Mouse (Mus musculus) midbrain, postnatal 0 days (tissue): ENCODE results near the gene Cage1. TPM values are rescaled to one million over a fixed set of nuclear protein-coding genes. Genes with fewer than 3 reads are reported as not detected.
A peak's percentile ranks its signal among the peaks of the same experiment; 100 is the strongest.

ENCODE experiments used
- ATAC-seq: fragments of 200-750 bp; cut with Nextera tagmentation; 2 replicates; pipeline ENCODE4 v1.8.0; 2017; ENCODE audit warnings: moderate number of reproducible peaks, mild to moderate bottlenecking, moderate TSS enrichment, moderate library complexity; ENCODE audit not compliant: low FRiP score
- DNase-seq: peaks from one replicate; pipeline ENCODE4 v3.0.0-alpha.2; 2015; ENCODE audit warnings: low spot score
- H3K27ac ChIP-seq: fragments of 300-500 bp; sonication (generic); 2 replicates; pipeline ENCODE4 v1.5.1; 2014; ENCODE audit warnings: low read depth, mild to moderate bottlenecking, low read length, mixed read lengths
- H3K27me3 ChIP-seq: fragments of 300-500 bp; sonication (generic); 2 replicates; pipeline ENCODE4 v1.6.1; 2014; ENCODE audit warnings: low read length, control low read depth, mixed read lengths; ENCODE audit not compliant: insufficient read depth
- H3K36me3 ChIP-seq: fragments of 300-500 bp; sonication (generic); 2 replicates; pipeline ENCODE4 v1.6.1; 2014; ENCODE audit warnings: low read length, control low read depth, mixed read lengths; ENCODE audit not compliant: insufficient read depth
- H3K4me1 ChIP-seq: fragments of 300-500 bp; sonication (generic); 2 replicates; pipeline ENCODE4 v1.6.1; 2014; ENCODE audit warnings: mild to moderate bottlenecking, control low read depth, antibody characterized with exemption, low read length, mixed read lengths; ENCODE audit not compliant: insufficient read depth
- H3K4me2 ChIP-seq: fragments of 300-500 bp; sonication (generic); 2 replicates; pipeline ENCODE4 v1.6.1; 2014; ENCODE audit warnings: low read depth, mild to moderate bottlenecking, low read length, mixed read lengths; ENCODE audit not compliant: poor library complexity, severe bottlenecking
- H3K4me3 ChIP-seq: fragments of 300-500 bp; sonication (generic); 2 replicates; pipeline ENCODE4 v1.5.1; 2014; ENCODE audit warnings: low read depth, mild to moderate bottlenecking, low read length, moderate library complexity
- H3K9ac ChIP-seq: fragments of 300-500 bp; sonication (generic); replicated peaks from 2 replicates; pipeline ENCODE4 v1.6.1; 2014; ENCODE audit warnings: mild to moderate bottlenecking, low read length, moderate library complexity, mixed read lengths; ENCODE audit not compliant: poor library complexity, severe bottlenecking
- H3K9me3 ChIP-seq: fragments of 300-500 bp; sonication (generic); 2 replicates; pipeline ENCODE4 v1.6.1; 2016; ENCODE audit warnings: low read length, control low read depth
- CTCF ChIP-seq: IDR thresholded peaks from 2 replicates; pipeline ENCODE4 v1.5.1; 2016; ENCODE audit warnings: antibody characterized with exemption, mild to moderate bottlenecking
- WGBS: fragments of 180-500 bp; shearing (Covaris S2); extraction: QIAGEN DNeasy Blood & Tissue Kit; methylation state at CpG from one replicate; pipeline ENCODE4 v1.1.7; 2014; 5-methylcytosine and 5-hydroxymethylcytosine counted together
- polyA plus RNA-seq: library from polyadenylated mRNA; unstranded; fragments of >200 nt; fragmentation: Nextera tagmentation; extraction: Ambion mirVana; gene quantifications from 2 replicates; pipeline ENCODE4 v1.2.1, GENCODE M21; 2015
- total RNA-seq: library from RNA; depleted of rRNA; stranded (reverse); fragments of >200 nt; gene quantifications from 2 replicates; pipeline ENCODE4 v1.2.3, GENCODE M21; 2014

The Cage1 gene
- total and polyA plus RNA-seq, 2 experiments from 2014 or later: 1.6 to 4.4 TPM

- Histone ChIP-seq H3K9ac (no peak overlapping the region), H3K4me3 (no peak overlapping the region), H3K27ac (no peak overlapping the region), H3K9me3 (no peaks in the 10 kb centered on the region), H3K4me2 (no peak overlapping the region), H3K36me3 (peaks cover 48% of the 10 kb centered on the region), H3K27me3 (no peaks in the 10 kb centered on the region), H3K4me1 (no peaks in the 10 kb centered on the region)
- no peak for TF ChIP-seq CTCF
- ATAC-seq (no peak), DNase-seq (no peak)
- 94% methylated on average over 3 of the region's 3 CpGs for WGBS
Observed at GRCm38 (mm10) chr13:38049888-38050287, 13.0 kb upstream of the Cage1 start.

GRCm38 (mm10) chr13:38037811-38038210 is 942 bp upstream of the Cage1 start:
- H3K9me3 ChIP-seq: no peaks in the 10 kb centered on the region
- 57% methylated on average over 12 of the region's 12 CpGs for WGBS
- H3K36me3 ChIP-seq: peaks cover 22% of the 10 kb centered on the region
- H3K4me1 ChIP-seq: peaks cover 13% of the 10 kb centered on the region; the same call in 1 of the 2 replicates
- no peak overlapping the region for H3K27ac ChIP-seq
- H3K4me3 ChIP-seq: peak overlapping the region; percentile 64
- H3K27me3 ChIP-seq: no peaks in the 10 kb centered on the region
- TF ChIP-seq CTCF: no peak
- peak overlapping the region; percentile 90 for H3K9ac ChIP-seq
- ATAC-seq: no peak
- DNase-seq: no peak
- peak overlapping the region; percentile 91 for H3K4me2 ChIP-seq

GRCm38 (mm10) chr13:38036343-38037043 is 376 bp downstream of the Cage1 start, which contains the start of gene Riok1:
Gene Riok1 (plus strand): TSS chr13:38036995.
- H3K27ac ChIP-seq: peak within 1 kb of the TSS; percentile 77
- peaks cover 13% of the 10 kb centered on the region; the same call in 1 of the 2 replicates for H3K4me1 ChIP-seq
- DNase-seq (no peak), ATAC-seq (peak; percentile 62)
- peak within 1 kb of the TSS; percentile 90 for H3K9ac ChIP-seq
- WGBS: 7% methylated on average over 37 of the region's 37 CpGs
- H3K9me3 ChIP-seq: no peaks in the 10 kb centered on the region
- no peaks in the 10 kb centered on the region for H3K27me3 ChIP-seq
- peak within 1 kb of the TSS; percentile 64 for H3K4me3 ChIP-seq
- TF ChIP-seq CTCF: no peak
- peaks cover 16% of the 10 kb centered on the region for H3K36me3 ChIP-seq
- peak within 1 kb of the TSS; percentile 91 for H3K4me2 ChIP-seq

GRCm38 (mm10) chr13:38028407-38028806 is 8.5 kb downstream of the Cage1 start:
- Histone ChIP-seq H3K27me3 (no peaks in the 10 kb centered on the region), H3K4me1 (no peaks in the 10 kb centered on the region), H3K4me2 (no peak overlapping the region), H3K9me3 (no peaks in the 10 kb centered on the region), H3K27ac (no peak overlapping the region), H3K4me3 (no peak overlapping the region), H3K9ac (no peak overlapping the region), H3K36me3 (no peaks in the 10 kb centered on the region)
- no peak for ATAC-seq
- no peak for TF ChIP-seq CTCF
- WGBS: 83% methylated on average over 4 of the region's 4 CpGs
- no peak for DNase-seq

GRCm38 (mm10) chr13:38027618-38028248 is 9.1 kb downstream of the Cage1 start:
- no peak for TF ChIP-seq CTCF
- no peak for ATAC-seq
- H3K4me3 ChIP-seq: no peak overlapping the region
- DNase-seq: no peak
- H3K4me1 ChIP-seq: no peaks in the 10 kb centered on the region
- H3K4me2 ChIP-seq: no peak overlapping the region
- H3K36me3 ChIP-seq: no peaks in the 10 kb centered on the region
- 62% methylated on average over 6 of the region's 6 CpGs for WGBS
- H3K9me3 ChIP-seq: no peaks in the 10 kb centered on the region
- H3K27ac ChIP-seq: no peak overlapping the region
- H3K9ac ChIP-seq: no peak overlapping the region
- no peaks in the 10 kb centered on the region for H3K27me3 ChIP-seq

- TF ChIP-seq CTCF: no peak
- H3K27me3 ChIP-seq: no peaks in the 10 kb centered on the region
- no peak overlapping the region for H3K4me2 ChIP-seq
- no peak overlapping the region for H3K27ac ChIP-seq
- H3K4me3 ChIP-seq: no peak overlapping the region
- H3K9me3 ChIP-seq: no peaks in the 10 kb centered on the region
- DNase-seq (no peak), ATAC-seq (no peak)
- WGBS: 36% methylated on average over 4 of the region's 4 CpGs
- no peaks in the 10 kb centered on the region for H3K36me3 ChIP-seq
- no peak overlapping the region for H3K9ac ChIP-seq
- no peaks in the 10 kb centered on the region for H3K4me1 ChIP-seq
Observed at GRCm38 (mm10) chr13:38025874-38026273, 11.0 kb downstream of the Cage1 start.
